In genomic region chr17:21383391-21384056, GRCm38 (mm10) we compare ENCODE assay signal across 8 mouse cellular contexts. TPM values are rescaled to one million over a fixed set of nuclear protein-coding genes. Genes with fewer than 3 reads are reported as not detected.
A peak's percentile ranks its signal among the peaks of the same experiment; 100 is the strongest.
DNase-seq lines count a peak whose midpoint lies in the region; ATAC-seq and TF ChIP-seq lines count a peak whose summit lies in the region.

TSS of gene Zfp677 (plus strand) at chr17:21383748.

- no peaks in the 10 kb centered on the region for H3K36me3 ChIP-seq in embryonic facial prominence, embryonic 14.5 days (ENCODE audit: control insufficient read depth, insufficient read depth, low read length)
- H3K36me3 ChIP-seq in limb, embryonic 11.5 days (ENCODE audit: control insufficient read depth, insufficient read depth, low read length): no peaks in the 10 kb centered on the region
- no peaks in the 10 kb centered on the region for H3K36me3 ChIP-seq in midbrain, embryonic 13.5 days
- H3K36me3 ChIP-seq in small intestine, adult 2 months (ENCODE audit: control insufficient read depth, insufficient read depth, low read length): no peaks in the 10 kb centered on the region

- peak within 1 kb of the TSS; percentile 64 for H3K9ac ChIP-seq in embryonic facial prominence, embryonic 14.5 days (ENCODE audit: low read depth, low read length)
- H3K9ac ChIP-seq in limb, embryonic 11.5 days (ENCODE audit: low read length): peak within 1 kb of the TSS; percentile 34; the same call in 1 of the 2 replicates
- H3K9ac ChIP-seq in midbrain, embryonic 13.5 days (replicated peaks): peak within 1 kb of the TSS; percentile 61

- H3K4me3 ChIP-seq in embryonic facial prominence, embryonic 14.5 days (ENCODE audit: low read depth, low read length): peak within 1 kb of the TSS; percentile 58
- peak within 1 kb of the TSS; percentile 44 for H3K4me3 ChIP-seq in limb, embryonic 11.5 days (ENCODE audit: low read depth, low read length)
- H3K4me3 ChIP-seq in midbrain, embryonic 13.5 days (replicated peaks): peak within 1 kb of the TSS; percentile 53
- H3K4me3 ChIP-seq in small intestine, adult 2 months (ENCODE audit: low read depth, low read length): peak within 1 kb of the TSS; percentile 80

- peak; percentile 99 for ATAC-seq in embryonic facial prominence, embryonic 14.5 days (ENCODE audit: low read depth)
- peak; percentile 99 for ATAC-seq in limb, embryonic 11.5 days (ENCODE audit: insufficient number of reproducible peaks, low FRiP score, low TSS enrichment, low read depth)
- peak; percentile 99 for ATAC-seq in midbrain, embryonic 13.5 days

- peak within 1 kb of the TSS; percentile 61 for H3K27ac ChIP-seq in embryonic facial prominence, embryonic 14.5 days (replicated peaks; ENCODE audit: low read depth, low read length)
- H3K27ac ChIP-seq in limb, embryonic 11.5 days (replicated peaks; ENCODE audit: low read depth, low read length): no peak within 1 kb of the TSS
- H3K27ac ChIP-seq in midbrain, embryonic 13.5 days: no peak within 1 kb of the TSS
- H3K27ac ChIP-seq in small intestine, adult 2 months (ENCODE audit: insufficient read depth, low read depth, low read length): peak within 1 kb of the TSS; percentile 71

- peak within 1 kb of the TSS; percentile 90 for H3K4me2 ChIP-seq in embryonic facial prominence, embryonic 14.5 days (ENCODE audit: low read depth, low read length)
- peak within 1 kb of the TSS; percentile 72 for H3K4me2 ChIP-seq in limb, embryonic 11.5 days (ENCODE audit: low read depth, severe bottlenecking)
- peak within 1 kb of the TSS; percentile 80 for H3K4me2 ChIP-seq in midbrain, embryonic 13.5 days (replicated peaks)

- H3K4me1 ChIP-seq in embryonic facial prominence, embryonic 14.5 days (ENCODE audit: control insufficient read depth, insufficient read depth, low read length): 0 out of 2 replicates have a peak, but pooled peaks cover 4% of the 10 kb centered on the region
- H3K4me1 ChIP-seq in limb, embryonic 11.5 days (ENCODE audit: control insufficient read depth, insufficient read depth, low read length): no peaks in the 10 kb centered on the region
- peaks cover 7% of the 10 kb centered on the region; the same call in 1 of the 2 replicates for H3K4me1 ChIP-seq in midbrain, embryonic 13.5 days (replicated peaks)
- H3K4me1 ChIP-seq in small intestine, adult 2 months (ENCODE audit: control insufficient read depth, insufficient read depth, insufficient read length, low read length): 0 out of 2 replicates have a peak, but pooled peaks cover 2% of the 10 kb centered on the region

- TF ChIP-seq POLR2A in small intestine, adult 2 months (IDR thresholded peaks at IDR 0.05; ENCODE audit: low read depth, low read length): peak; percentile 21; the same call in 1 of the 2 replicates

- no peaks in the 10 kb centered on the region for H3K27me3 ChIP-seq in embryonic facial prominence, embryonic 14.5 days (replicated peaks; ENCODE audit: control insufficient read depth, insufficient read depth, low read length)
- no peaks in the 10 kb centered on the region for H3K27me3 ChIP-seq in limb, embryonic 11.5 days (ENCODE audit: control insufficient read depth, insufficient read depth, low read length)
- H3K27me3 ChIP-seq in midbrain, embryonic 13.5 days: no peaks in the 10 kb centered on the region
- H3K27me3 ChIP-seq in small intestine, adult 2 months (ENCODE audit: control insufficient read depth, insufficient read depth, low read length): no peaks in the 10 kb centered on the region

- H3K9me3 ChIP-seq in embryonic facial prominence, embryonic 14.5 days (ENCODE audit: control insufficient read depth, low read length): no peaks in the 10 kb centered on the region
- no peaks in the 10 kb centered on the region for H3K9me3 ChIP-seq in limb, embryonic 11.5 days (ENCODE audit: control insufficient read depth, low read length)
- no peaks in the 10 kb centered on the region for H3K9me3 ChIP-seq in midbrain, embryonic 13.5 days

- 4% methylated on average over 20 of the region's 20 CpGs for WGBS in embryonic facial prominence, embryonic 14.5 days
- 3% methylated on average over 20 of the region's 20 CpGs for WGBS in limb, embryonic 11.5 days
- WGBS in midbrain, embryonic 13.5 days: 8% methylated on average over 20 of the region's 20 CpGs
- WGBS in small intestine, adult 2 months: 6% methylated on average over 20 of the region's 20 CpGs

- peak; percentile 58 to 60 for DNase-seq in urinary bladder, adult 18-20 months (ENCODE audit: low spot score in 2 of 2)
- no peak for DNase-seq in urinary bladder, postnatal 10 days (ENCODE audit: low spot score)
- peak; percentile 84 for DNase-seq in embryonic facial prominence, embryonic 14.5 days (ENCODE audit: low spot score)
- DNase-seq in heart, adult 18-20 months: peak; percentile 74 to 81
- DNase-seq in kidney, adult 18-20 months: peak; percentile 72
- DNase-seq in limb, embryonic 11.5 days (ENCODE audit: low spot score): peak; percentile 73

- TF ChIP-seq CTCF in small intestine, adult 2 months (IDR thresholded peaks at IDR 0.05; ENCODE audit: extremely low read depth, insufficient read length, insufficient replicate concordance, low read depth, low read length): peak; percentile 21; the same call in 1 of the 2 replicates

RNA-seq across cellular contexts. Expression of gene Zfp677, which starts in this region (rescaled TPM):
- 3.8 and 4.3 TPM in 2 replicates for polyA plus RNA-seq in embryonic facial prominence, embryonic 14.5 days (2014; fragmentation: Nextera tagmentation; extraction: Ambion mirVana)
- total RNA-seq in heart, adult 18-20 months (2021): 1 to 10 TPM in 1 of 2 experiments, under 1 TPM in 1; 0.79 to 1.3 TPM
- polyA plus RNA-seq in limb, embryonic 11.5 days (2014; fragmentation: Nextera tagmentation; extraction: Ambion mirVana): 1.9 and 2.7 TPM in 2 replicates
- polyA plus RNA-seq in midbrain, embryonic 13.5 days (2015; fragmentation: Nextera tagmentation; extraction: Ambion mirVana): 4.4 and 4.6 TPM in 2 replicates
- polyA plus RNA-seq in small intestine, adult 2 months (2012; rRNA removed): 0.11 TPM in 1 of 2 replicates, not detected in the other

Comparison
In these comparisons a context has a peak if more than half of its experiments do, and no peak if none do; other contexts are left out.
1. H3K27ac ChIP-seq: peak in embryonic facial prominence, embryonic 14.5 days (single experiment) and small intestine, adult 2 months (single experiment); none in limb, embryonic 11.5 days (single experiment) and midbrain, embryonic 13.5 days (single experiment).
2. Peak in every context shown above with its lines, with median percentiles within 50 percentile points of each other: ATAC-seq, H3K4me2 ChIP-seq, H3K4me3 ChIP-seq and H3K9ac ChIP-seq.